Mouse (Mus musculus) heart, embryonic 16.5 days (tissue): Measurements from ENCODE around the gene Wfdc3. TPM values are rescaled to one million over a fixed set of nuclear protein-coding genes. Genes with fewer than 3 reads are reported as not detected.
"Not testable (repeated sequence)": the region's sequence is repeated elsewhere in the genome, so short reads cannot be mapped to it uniquely, and the experiment has no call there.

ENCODE experiments used
- ATAC-seq: fragments of 200-750 bp; cut with Nextera tagmentation; replicated peaks from 2 replicates; pipeline ENCODE4 v1.8.0; 2017; ENCODE audit warnings: moderate number of reproducible peaks; ENCODE audit not compliant: insufficient read depth, low FRiP score; ENCODE audit errors: extremely low read depth
- H3K27ac ChIP-seq: fragments of 300-500 bp; sonication (generic); 2 replicates; pipeline ENCODE4 v1.5.1; 2014; ENCODE audit warnings: mild to moderate bottlenecking, low read length, control low read depth, moderate library complexity
- H3K27me3 ChIP-seq: fragments of 300-500 bp; sonication (generic); 2 replicates; pipeline ENCODE4 v1.6.1; 2014; ENCODE audit warnings: low read length, mixed read lengths; ENCODE audit not compliant: control insufficient read depth, insufficient read depth
- H3K36me3 ChIP-seq: fragments of 300-500 bp; sonication (generic); 2 replicates; pipeline ENCODE4 v1.6.1; 2014; ENCODE audit not compliant: control insufficient read depth, insufficient read depth
- H3K4me1 ChIP-seq: fragments of 300-500 bp; sonication (generic); 2 replicates; pipeline ENCODE4 v1.6.1; 2014; ENCODE audit warnings: low read length, mixed read lengths; ENCODE audit not compliant: control insufficient read depth, insufficient read depth
- H3K4me2 ChIP-seq: fragments of 300-500 bp; sonication (generic); 2 replicates; pipeline ENCODE4 v1.6.1; 2014; ENCODE audit warnings: low read depth, mild to moderate bottlenecking, control low read depth, low read length
- H3K4me3 ChIP-seq: fragments of 300-500 bp; sonication (generic); 2 replicates; pipeline ENCODE4 v1.5.1; 2014; ENCODE audit warnings: mild to moderate bottlenecking, control low read depth, low read length
- H3K9ac ChIP-seq: fragments of 300-500 bp; sonication (generic); 2 replicates; pipeline ENCODE4 v1.6.1; 2014; ENCODE audit warnings: low read length, control low read depth
- H3K9me3 ChIP-seq: fragments of 300-500 bp; sonication (generic); replicated peaks from 2 replicates; pipeline ENCODE4 v1.6.1; 2016; ENCODE audit warnings: low read length; ENCODE audit not compliant: control insufficient read depth
- WGBS: fragments of 180-500 bp; shearing (Covaris S2); extraction: QIAGEN DNeasy Blood & Tissue Kit; methylation state at CpG from one replicate; pipeline ENCODE4 v1.1.7; 2014; 5-methylcytosine and 5-hydroxymethylcytosine counted together
- polyA plus RNA-seq: library from polyadenylated mRNA; unstranded; fragments of >200 nt; fragmentation: Nextera tagmentation; extraction: Ambion mirVana; gene quantifications from 2 replicates; pipeline ENCODE4 v1.2.1, GENCODE M21; 2015

Wfdc3 gene
- polyA plus RNA-seq, 1 experiment from 2014 or later = 0.51 TPM

DNA sequence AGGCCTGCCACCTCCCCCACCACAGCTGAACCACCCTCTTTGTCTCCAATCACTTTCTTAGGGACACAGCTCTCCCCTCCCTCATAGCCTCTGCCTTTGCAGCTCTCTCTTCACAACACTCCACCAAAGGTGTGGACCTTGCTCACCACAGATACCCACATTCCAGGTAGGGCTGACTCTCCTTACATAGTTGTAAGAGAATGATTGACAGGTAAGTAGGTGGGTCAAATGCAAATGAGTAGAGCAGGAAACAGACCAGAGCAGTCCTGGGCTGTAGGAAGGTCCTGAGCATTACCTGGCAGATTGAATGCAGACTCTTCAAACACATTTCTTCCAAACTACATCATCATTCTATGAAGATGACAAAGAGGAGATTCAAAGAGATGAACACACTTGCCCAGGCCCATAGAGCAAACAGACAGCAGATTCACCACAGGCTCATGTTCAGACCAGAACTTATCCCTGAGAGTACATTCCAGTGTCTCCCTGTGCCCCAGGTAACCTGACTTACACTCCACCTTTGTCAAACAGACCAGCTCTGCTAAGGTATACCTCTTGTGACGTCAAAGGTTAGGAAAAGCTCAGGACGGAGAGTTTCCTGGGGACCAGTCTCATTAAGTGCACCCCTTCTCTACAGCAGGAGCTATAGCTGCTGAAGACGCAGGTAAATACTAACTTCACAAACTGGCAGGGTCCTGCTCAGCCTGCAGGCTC lies 8.2 kb downstream of the Wfdc3 start:
- no peak overlapping the region for H3K4me3 ChIP-seq
- H3K27ac ChIP-seq = no peak overlapping the region
- no peak for ATAC-seq
- no peak overlapping the region for H3K4me2 ChIP-seq
- no peak overlapping the region for H3K9ac ChIP-seq
- no peaks in the 10 kb centered on the region for H3K27me3 ChIP-seq
- WGBS = 53% methylated on average over 3 of the region's 3 CpGs
- no peaks in the 10 kb centered on the region for H3K36me3 ChIP-seq
- H3K9me3 ChIP-seq = no peaks in the 10 kb centered on the region
- no peaks in the 10 kb centered on the region for H3K4me1 ChIP-seq

DNA sequence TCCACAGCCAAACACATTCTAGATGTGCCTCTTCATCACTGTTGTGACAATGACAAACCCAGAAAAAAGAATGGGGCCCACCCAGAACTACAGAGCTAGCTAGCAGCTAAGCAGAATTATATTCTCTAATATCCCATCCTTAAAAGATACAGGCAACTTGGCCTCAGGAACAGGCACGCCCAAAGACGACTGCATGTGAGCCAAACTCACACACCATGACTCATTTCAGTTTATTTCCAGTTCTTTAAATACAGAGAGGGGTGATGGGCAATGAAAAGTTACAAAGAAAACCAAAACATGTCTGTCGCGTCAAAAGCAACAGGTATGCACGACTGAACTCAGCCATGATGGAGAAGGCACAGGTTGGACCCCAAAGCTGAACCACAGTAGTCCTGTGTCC lies 10.3 kb downstream of the Wfdc3 start:
- no peak overlapping the region for H3K27ac ChIP-seq
- no peak overlapping the region for H3K9ac ChIP-seq
- H3K36me3 ChIP-seq = no peaks in the 10 kb centered on the region
- H3K4me2 ChIP-seq = no peak overlapping the region
- H3K27me3 ChIP-seq = no peaks in the 10 kb centered on the region
- no peak for ATAC-seq
- no peak overlapping the region for H3K4me3 ChIP-seq
- H3K9me3 ChIP-seq = no peaks in the 10 kb centered on the region
- H3K4me1 ChIP-seq = no peaks in the 10 kb centered on the region
- WGBS = 82% methylated on average over 5 of the region's 5 CpGs

GRCm38 (mm10) chr2:164734839-164735238 lies 10.9 kb downstream of the Wfdc3 start:
- Histone ChIP-seq H3K4me2 (no peak overlapping the region), H3K9ac (no peak overlapping the region), H3K27me3 (no peaks in the 10 kb centered on the region), H3K9me3 (no peaks in the 10 kb centered on the region), H3K4me1 (no peaks in the 10 kb centered on the region), H3K27ac (no peak overlapping the region), H3K4me3 (no peak overlapping the region), H3K36me3 (no peaks in the 10 kb centered on the region)
- no peak for ATAC-seq
- 68% methylated on average over 5 of the region's 5 CpGs for WGBS

DNA sequence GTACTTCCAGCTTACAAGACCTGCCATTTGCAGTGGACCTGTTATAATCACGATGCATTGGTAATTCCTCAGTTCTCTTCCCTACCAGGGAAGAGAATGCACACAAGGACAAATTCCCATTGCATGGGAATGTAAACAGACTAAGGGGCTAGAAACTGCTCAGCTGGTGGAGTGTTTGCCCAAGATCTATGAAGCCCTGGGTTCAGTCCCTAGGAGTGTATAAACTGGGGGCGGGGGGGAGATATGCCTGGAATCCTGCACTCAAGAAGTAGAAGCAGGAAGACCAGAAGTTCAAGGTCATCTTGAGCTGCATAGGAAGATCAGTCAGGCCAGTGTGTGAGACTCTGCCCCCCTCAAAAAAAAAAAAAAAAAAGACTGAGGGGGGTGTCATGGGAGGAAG lies 12.5 kb downstream of the Wfdc3 start:
- no peak overlapping the region for H3K27ac ChIP-seq
- H3K9me3 ChIP-seq = no peaks in the 10 kb centered on the region
- no peaks in the 10 kb centered on the region for H3K27me3 ChIP-seq
- no peak overlapping the region for H3K4me3 ChIP-seq
- H3K4me2 ChIP-seq = no peak overlapping the region
- no peaks in the 10 kb centered on the region for H3K4me1 ChIP-seq
- 63% methylated on average over 2 of the region's 2 CpGs for WGBS
- H3K9ac ChIP-seq = no peak overlapping the region
- no peak for ATAC-seq
- H3K36me3 ChIP-seq = no peaks in the 10 kb centered on the region

DNA sequence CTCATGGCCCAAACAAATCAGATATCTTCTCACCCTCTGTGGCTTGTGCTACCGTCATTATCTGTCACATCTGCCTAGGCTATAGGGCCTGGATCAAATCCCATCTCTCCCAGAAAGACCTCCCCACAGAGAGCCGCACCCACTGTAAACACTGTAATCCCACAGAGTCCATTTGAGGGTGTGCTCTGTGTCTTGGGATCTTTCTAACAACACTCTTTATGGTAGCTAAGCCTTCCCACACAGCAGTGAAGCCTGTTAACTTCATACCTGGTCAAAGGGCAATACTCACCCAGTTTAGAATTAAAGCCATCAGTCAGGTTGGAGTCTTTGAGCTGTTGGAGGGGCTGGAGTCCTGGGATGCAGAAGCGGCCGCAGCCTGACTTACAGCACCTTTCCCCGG lies 14.0 kb downstream of the Wfdc3 start:
- Histone ChIP-seq H3K4me2 (no peak overlapping the region), H3K9me3 (no peaks in the 10 kb centered on the region), H3K4me3 (no peak overlapping the region), H3K9ac (no peak overlapping the region), H3K27me3 (no peaks in the 10 kb centered on the region), H3K27ac (no peak overlapping the region), H3K36me3 (no peaks in the 10 kb centered on the region), H3K4me1 (no peaks in the 10 kb centered on the region)
- ATAC-seq = no peak
- 63% methylated on average over 5 of the region's 5 CpGs for WGBS

DNA sequence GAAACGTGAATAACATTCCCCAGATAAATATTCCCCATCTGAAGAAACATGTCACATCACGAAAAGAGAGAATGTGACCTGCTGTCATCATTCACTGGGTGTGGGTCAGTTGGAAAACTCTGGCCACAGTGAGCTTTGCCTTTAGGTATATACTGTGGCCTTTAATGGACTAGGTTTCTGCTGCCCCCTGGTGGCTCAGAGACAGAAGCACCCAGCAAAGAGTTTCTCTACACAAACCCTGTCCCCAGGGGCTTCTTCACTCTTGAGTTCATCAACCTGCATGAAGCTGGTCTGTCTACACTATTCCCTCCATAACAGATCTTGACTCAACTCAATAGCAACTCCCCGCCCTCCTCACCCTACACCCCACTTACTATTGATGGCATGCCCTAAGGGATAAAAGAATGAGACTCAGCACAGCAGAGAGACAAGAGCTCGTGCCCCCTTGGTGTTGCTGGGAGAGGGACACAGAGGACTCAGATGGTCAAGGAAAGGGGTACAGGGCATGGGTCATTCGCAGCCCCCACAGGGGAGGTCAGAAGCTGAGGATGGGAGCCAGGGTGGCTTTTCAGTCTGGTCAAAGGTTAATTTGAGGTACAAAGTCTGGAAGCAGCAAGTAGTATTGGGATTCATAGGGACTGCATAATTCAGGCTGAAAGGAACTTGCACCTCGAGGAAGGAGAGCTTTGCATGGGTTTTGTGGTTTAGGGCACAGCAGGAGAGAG lies 19.7 kb downstream of the Wfdc3 start:
- 17% methylated on average over 6 of the region's 6 CpGs for WGBS
- H3K27me3 ChIP-seq = no peaks in the 10 kb centered on the region
- no peaks in the 10 kb centered on the region for H3K36me3 ChIP-seq
- H3K9me3 ChIP-seq = no peaks in the 10 kb centered on the region
- no peaks in the 10 kb centered on the region for H3K4me1 ChIP-seq
- H3K4me3 ChIP-seq = no peak overlapping the region
- no peak overlapping the region for H3K27ac ChIP-seq
- no peak overlapping the region for H3K9ac ChIP-seq
- H3K4me2 ChIP-seq = no peak overlapping the region
- ATAC-seq = peak; percentile 28; the same call in 1 of the 2 replicates

- H3K4me1 ChIP-seq = no peaks in the 10 kb centered on the region
- H3K9ac ChIP-seq = no peak overlapping the region
- H3K4me3 ChIP-seq = no peak overlapping the region
- H3K4me2 ChIP-seq = no peak overlapping the region
- no peaks in the 10 kb centered on the region for H3K27me3 ChIP-seq
- 59% methylated on average over 4 of the region's 4 CpGs for WGBS
- no peaks in the 10 kb centered on the region for H3K36me3 ChIP-seq
- no peaks in the 10 kb centered on the region for H3K9me3 ChIP-seq
- H3K27ac ChIP-seq = no peak overlapping the region
- ATAC-seq = no peak
Measured at GRCm38 (mm10) chr2:164723276-164723675, 22.5 kb downstream of the Wfdc3 start.

DNA sequence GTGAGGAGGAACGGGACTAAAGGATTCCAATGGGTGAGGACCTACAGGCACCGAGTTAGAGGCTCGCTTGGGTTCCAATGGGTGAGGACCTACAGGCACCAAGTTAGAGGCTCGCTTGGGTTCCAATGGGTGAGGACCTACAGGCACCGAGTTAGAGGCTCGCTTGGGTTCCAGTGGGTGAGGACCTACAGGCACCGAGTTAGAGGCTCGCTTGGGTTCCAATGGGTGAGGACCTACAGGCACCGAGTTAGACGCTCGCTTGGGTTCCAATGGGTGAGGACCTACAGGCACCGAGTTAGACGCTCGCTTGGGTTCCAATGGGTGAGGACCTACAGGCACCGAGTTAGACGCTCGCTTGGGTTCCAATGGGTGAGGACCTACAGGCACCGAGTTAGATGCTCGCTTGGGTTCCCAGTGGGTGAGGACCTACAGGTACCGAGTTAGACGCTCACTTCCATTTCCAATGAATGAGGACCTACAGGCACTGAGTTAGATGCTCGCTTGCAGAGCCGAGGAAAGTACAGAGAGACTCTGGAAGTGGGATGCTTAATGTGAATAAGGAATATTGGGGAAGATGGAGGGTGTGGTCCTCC lies 29.4 kb downstream of the Wfdc3 start:
- H3K36me3 ChIP-seq, H3K27me3 ChIP-seq, H3K4me2 ChIP-seq, H3K9me3 ChIP-seq, H3K27ac ChIP-seq, H3K4me3 ChIP-seq, ATAC-seq, H3K4me1 ChIP-seq, H3K9ac ChIP-seq: not testable (repeated sequence)
- 88% methylated on average over 20 of the region's 23 CpGs for WGBS

DNA sequence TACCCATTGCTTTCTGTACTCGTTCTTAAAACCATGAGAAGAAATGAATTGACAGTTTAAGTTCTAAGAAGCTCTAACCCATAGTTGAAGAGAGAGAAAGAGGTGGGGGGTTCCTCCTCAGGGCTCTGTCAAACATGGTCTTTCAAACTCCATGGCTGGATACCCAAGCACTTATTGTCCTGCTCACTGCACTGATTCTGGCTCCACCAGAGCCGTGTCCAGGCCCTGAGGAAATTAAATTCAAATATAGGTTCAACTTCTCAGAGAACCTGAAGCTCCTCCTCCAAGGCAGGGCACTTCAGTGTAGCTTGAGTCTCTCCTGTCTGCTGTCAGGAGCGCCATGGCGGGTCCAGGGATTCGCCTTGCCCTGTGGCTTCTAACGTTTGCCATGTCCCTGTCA lies 30.7 kb downstream of the Wfdc3 start, which contains the start of gene Spint5:
Gene Spint5 (plus strand): TSS at position 301 of the 400 bp plus-strand sequence.
- no peaks in the 10 kb centered on the region for H3K4me1 ChIP-seq
- H3K9ac ChIP-seq = no peak within 1 kb of the TSS
- H3K4me2 ChIP-seq = no peak within 1 kb of the TSS
- ATAC-seq = no peak
- H3K9me3 ChIP-seq = 0 out of 2 replicates have a peak, but pooled peaks cover 3% of the 10 kb centered on the region
- H3K4me3 ChIP-seq = no peak within 1 kb of the TSS
- no peaks in the 10 kb centered on the region for H3K27me3 ChIP-seq
- no peaks in the 10 kb centered on the region for H3K36me3 ChIP-seq
- 73% methylated on average over 6 of the region's 6 CpGs for WGBS
- no peak within 1 kb of the TSS for H3K27ac ChIP-seq
